Mouse (Mus musculus) limb, embryonic 14.5 days (tissue): Measurements from ENCODE around the gene Luzp1. TPM values are rescaled to one million over a fixed set of nuclear protein-coding genes. Genes with fewer than 3 reads are reported as not detected.

Experiments
- ATAC-seq: fragments of 200-750 bp; cut with Nextera tagmentation; 2 replicates; pipeline ENCODE4 v1.8.0; 2017; ENCODE audit warnings: low read depth, moderate number of reproducible peaks, moderate TSS enrichment; ENCODE audit not compliant: low FRiP score
- DNase-seq: peaks from one replicate; pipeline ENCODE4 v3.0.0-alpha.2; 2015; ENCODE audit warnings: low spot score
- H3K27ac ChIP-seq: fragments of 300-500 bp; sonication (generic); replicated peaks from 2 replicates; pipeline ENCODE4 v1.5.1; 2014; ENCODE audit warnings: low read depth, mild to moderate bottlenecking, low read length, moderate library complexity, mixed read lengths
- H3K27me3 ChIP-seq: fragments of 300-500 bp; sonication (generic); 2 replicates; pipeline ENCODE4 v1.6.1; 2014; ENCODE audit warnings: low read length, mixed read lengths; ENCODE audit not compliant: control insufficient read depth, insufficient read depth
- H3K36me3 ChIP-seq: fragments of 300-500 bp; sonication (generic); 2 replicates; pipeline ENCODE4 v1.6.1; 2014; ENCODE audit warnings: mild to moderate bottlenecking, low read length, moderate library complexity, mixed read lengths; ENCODE audit not compliant: control insufficient read depth, insufficient read depth
- H3K4me1 ChIP-seq: fragments of 300-500 bp; sonication (generic); 2 replicates; pipeline ENCODE4 v1.6.1; 2014; ENCODE audit warnings: antibody characterized with exemption, low read length, mixed read lengths; ENCODE audit not compliant: control insufficient read depth, insufficient read depth
- H3K4me2 ChIP-seq: fragments of 300-500 bp; sonication (generic); replicated peaks from 2 replicates; pipeline ENCODE4 v1.6.1; 2014; ENCODE audit warnings: low read depth, mild to moderate bottlenecking, low read length, moderate library complexity; ENCODE audit not compliant: severe bottlenecking
- H3K4me3 ChIP-seq: fragments of 300-500 bp; sonication (generic); replicated peaks from 2 replicates; pipeline ENCODE4 v1.5.1; 2014; ENCODE audit warnings: low read length
- H3K9ac ChIP-seq: fragments of 300-500 bp; sonication (generic); 2 replicates; pipeline ENCODE4 v1.6.1; 2014; ENCODE audit warnings: mild to moderate bottlenecking, low read depth, low read length, moderate library complexity; ENCODE audit not compliant: severe bottlenecking
- H3K9me3 ChIP-seq: fragments of 300-500 bp; sonication (generic); 2 replicates; pipeline ENCODE4 v1.6.1; 2016; ENCODE audit warnings: low read length; ENCODE audit not compliant: control insufficient read depth
- POLR2A ChIP-seq: fragments of 200-500 bp; IDR thresholded peaks from 2 replicates; pipeline ENCODE4 v1.8.0; 2012; ENCODE audit warnings: inconsistent platforms, mild to moderate bottlenecking, moderate library complexity, borderline replicate concordance; ENCODE audit not compliant: insufficient read depth, insufficient read length; ENCODE audit errors: extremely low read depth
- WGBS: fragments of 180-500 bp; shearing (Covaris S2); extraction: QIAGEN DNeasy Blood & Tissue Kit; methylation state at CpG from one replicate; pipeline ENCODE4 v1.1.7; 2014; 5-methylcytosine and 5-hydroxymethylcytosine counted together
- polyA plus RNA-seq, 2 experiments: library from polyadenylated mRNA; depleted of rRNA in 1 of 2; stranded (reverse) in 1 of 2; unstranded in 1 of 2; fragments of >200 nt; fragmentation: Nextera tagmentation in 1 of 2; extraction: Ambion mirVana in 1 of 2; gene quantifications; 2 replicates each; pipeline versions ENCODE4 v1.2.1 to v1.2.3; 2012 to 2014

The Luzp1 gene
- polyA plus RNA-seq, 2 experiments = 21.8 to 112 TPM

DNA sequence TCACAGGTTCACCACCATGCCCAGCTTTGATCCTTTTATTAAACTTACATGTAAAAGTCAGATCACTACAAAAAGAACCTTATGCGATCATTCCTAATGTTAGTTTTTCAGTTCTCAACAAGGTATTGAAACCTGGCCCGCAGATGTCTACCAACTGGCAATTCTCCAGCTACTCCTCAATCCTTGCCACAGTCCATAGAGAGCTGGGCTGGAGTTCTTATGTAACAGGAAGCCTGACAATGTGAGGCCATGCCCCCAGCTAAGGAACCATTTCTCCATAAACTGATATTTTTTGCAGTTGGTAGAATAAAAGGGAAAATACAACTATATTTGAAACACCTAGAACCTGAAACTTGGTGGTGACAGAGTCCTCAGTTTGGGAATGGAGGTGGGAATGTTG, 90.1 kb downstream of the Luzp1 start:
- ATAC-seq = no peak
- 85% methylated on average over 2 of the region's 2 CpGs for WGBS
- no peak overlapping the region for H3K9ac ChIP-seq

DNA sequence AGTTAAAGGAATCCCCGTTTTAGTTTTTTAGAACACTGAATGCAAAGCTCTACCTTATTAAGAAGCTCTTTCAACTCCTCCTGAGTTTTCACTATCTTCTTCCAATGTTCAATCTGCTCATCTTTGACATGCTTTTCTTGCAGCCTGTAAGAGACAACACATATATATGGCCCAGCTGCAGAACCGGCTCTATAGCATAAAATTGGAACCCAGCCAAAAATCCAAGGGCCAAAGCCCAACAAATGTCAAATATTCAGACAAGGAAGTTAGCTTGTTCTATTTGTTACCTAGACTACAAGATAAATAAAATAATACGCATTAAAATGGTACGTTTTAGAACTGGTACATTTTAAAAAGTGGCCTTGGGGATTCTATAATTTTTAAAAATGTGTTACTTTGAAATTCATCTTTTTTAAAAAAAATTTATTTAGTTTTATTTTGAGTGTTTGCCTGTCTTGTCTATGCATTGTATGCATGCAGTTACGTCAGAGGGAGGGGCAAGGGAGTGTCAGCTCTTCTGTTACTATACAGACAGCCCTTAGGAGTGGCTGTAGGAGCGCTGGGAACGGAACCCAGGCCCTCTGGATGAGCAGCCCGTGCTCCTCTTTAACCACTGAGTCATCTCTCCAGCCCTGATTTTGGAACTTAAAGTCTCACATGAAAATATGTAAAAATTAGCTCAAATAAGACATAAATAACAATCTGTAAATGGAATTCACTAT, 90.9 kb downstream of the Luzp1 start:
- Histone ChIP-seq H3K9ac (no peak overlapping the region), H3K4me1 (no peaks in the 10 kb centered on the region), H3K4me3 (no peak overlapping the region), H3K27me3 (no peaks in the 10 kb centered on the region), H3K36me3 (peaks cover 94% of the 10 kb centered on the region), H3K27ac (no peak overlapping the region), H3K9me3 (no peaks in the 10 kb centered on the region), H3K4me2 (no peak overlapping the region)
- 83% methylated on average over 8 of the region's 8 CpGs for WGBS
- DNase-seq (peak; percentile 16), ATAC-seq (no peak)
- TF ChIP-seq POLR2A = no peak

More for the DNA sequence above, 90.1 kb downstream of the Luzp1 start:
- Histone ChIP-seq H3K27ac (no peak overlapping the region), H3K27me3 (no peaks in the 10 kb centered on the region), H3K4me1 (no peaks in the 10 kb centered on the region), H3K4me3 (no peak overlapping the region), H3K36me3 (peaks cover 91% of the 10 kb centered on the region), H3K9me3 (no peaks in the 10 kb centered on the region), H3K4me2 (no peak overlapping the region)
- no peak for DNase-seq
- TF ChIP-seq POLR2A = no peak

DNA sequence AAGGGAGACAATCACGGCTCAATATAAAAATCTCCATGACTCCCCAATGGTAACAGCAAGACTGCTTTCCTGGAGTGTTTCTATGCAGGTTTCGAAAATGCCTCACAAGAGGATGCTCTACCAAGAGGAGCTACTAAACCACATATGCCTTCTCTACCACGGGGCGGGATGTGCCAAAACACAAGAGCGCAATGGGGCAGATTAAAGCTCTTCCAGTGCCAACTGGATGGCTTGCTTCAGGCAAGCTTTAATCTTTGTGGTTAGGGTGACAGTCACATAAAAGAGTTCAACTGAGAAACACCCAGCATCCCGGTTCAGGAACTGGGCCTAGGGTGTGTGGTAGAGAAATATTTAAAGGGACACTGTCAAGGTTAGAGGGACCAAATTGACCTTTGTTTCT, 93.2 kb downstream of the Luzp1 start:
- H3K4me1 ChIP-seq = no peaks in the 10 kb centered on the region
- no peak overlapping the region for H3K4me3 ChIP-seq
- no peaks in the 10 kb centered on the region for H3K27me3 ChIP-seq
- no peak overlapping the region for H3K4me2 ChIP-seq
- DNase-seq = no peak
- 85% methylated on average over 6 of the region's 6 CpGs for WGBS
- H3K9ac ChIP-seq = no peak overlapping the region
- no peaks in the 10 kb centered on the region for H3K9me3 ChIP-seq
- peaks cover 92% of the 10 kb centered on the region for H3K36me3 ChIP-seq
- ATAC-seq = no peak
- no peak for TF ChIP-seq POLR2A
- no peak overlapping the region for H3K27ac ChIP-seq

DNA sequence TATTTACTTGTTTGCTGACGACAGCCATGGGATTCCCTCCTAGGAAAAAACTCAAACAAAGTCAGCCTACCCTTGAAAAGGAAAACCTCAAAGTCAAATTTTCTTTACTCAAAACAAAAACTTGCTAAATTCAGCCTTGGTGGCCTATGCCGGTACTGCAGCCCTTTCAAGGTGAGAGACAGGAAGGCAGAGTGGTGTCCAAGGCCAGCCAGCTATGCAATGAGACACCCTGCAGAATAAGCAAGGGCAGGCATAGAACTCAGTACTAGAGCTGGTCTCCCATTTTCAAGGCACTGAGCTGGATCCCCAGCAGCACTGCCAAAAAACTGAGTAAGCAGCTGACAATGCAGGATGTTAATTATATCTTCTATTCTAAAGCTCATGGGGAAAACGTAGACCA, 99.1 kb downstream of the Luzp1 start:
- Histone ChIP-seq H3K27ac (no peak overlapping the region), H3K4me1 (no peaks in the 10 kb centered on the region), H3K9ac (no peak overlapping the region), H3K36me3 (peaks cover 83% of the 10 kb centered on the region), H3K4me2 (no peak overlapping the region), H3K9me3 (no peaks in the 10 kb centered on the region), H3K4me3 (no peak overlapping the region), H3K27me3 (no peaks in the 10 kb centered on the region)
- DNase-seq (no peak), ATAC-seq (no peak)
- WGBS = 88% methylated on average over 3 of the region's 3 CpGs
- no peak for TF ChIP-seq POLR2A

DNA sequence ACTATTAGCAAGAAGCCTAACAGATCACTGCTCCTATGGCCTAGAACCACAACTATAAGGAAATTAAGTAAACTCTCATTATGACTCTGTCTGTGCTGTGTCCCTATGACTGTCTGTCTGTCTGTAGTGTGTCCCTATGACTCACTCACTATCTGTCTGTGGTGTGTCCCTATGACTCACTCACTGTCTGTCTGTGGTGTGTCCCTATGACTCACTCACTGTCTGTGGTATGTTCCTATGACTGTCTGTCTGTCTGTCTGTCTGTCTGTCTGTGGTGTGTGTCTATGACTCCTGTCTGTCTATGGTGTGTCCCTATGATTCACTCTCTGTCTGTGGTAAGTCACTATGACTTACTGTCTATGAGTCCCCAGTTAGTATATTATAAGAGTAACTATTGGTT, 100.4 kb downstream of the Luzp1 start:
- ATAC-seq = no peak
- no peak overlapping the region for H3K4me3 ChIP-seq
- H3K27me3 ChIP-seq = no peaks in the 10 kb centered on the region
- no peak for TF ChIP-seq POLR2A
- H3K27ac ChIP-seq = no peak overlapping the region
- H3K4me1 ChIP-seq = no peaks in the 10 kb centered on the region
- no peak overlapping the region for H3K4me2 ChIP-seq
- no peak for DNase-seq
- no peak overlapping the region for H3K9ac ChIP-seq
- H3K9me3 ChIP-seq = no peaks in the 10 kb centered on the region
- peaks cover 72% of the 10 kb centered on the region for H3K36me3 ChIP-seq

DNA sequence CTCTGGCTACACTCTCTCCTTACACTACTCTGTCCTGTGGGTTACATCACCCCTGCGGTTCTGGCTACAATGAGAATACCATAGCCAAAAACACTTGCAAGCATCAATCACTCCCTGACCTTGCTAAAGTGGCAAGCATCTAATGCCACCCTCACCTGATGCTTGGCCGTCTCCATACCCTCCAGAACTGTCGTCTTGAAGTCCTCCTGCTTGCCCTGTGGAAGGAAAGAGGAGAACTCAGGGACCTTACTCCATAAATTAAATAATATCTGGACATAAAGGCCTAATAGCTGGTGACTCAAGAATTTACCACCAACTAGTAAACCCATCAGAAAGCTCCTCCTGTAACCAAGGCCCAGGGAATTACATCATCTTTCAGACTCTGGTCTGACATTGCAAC, 112.3 kb downstream of the Luzp1 start:
- Histone ChIP-seq H3K4me1 (peaks cover 6% of the 10 kb centered on the region), H3K27me3 (no peaks in the 10 kb centered on the region), H3K36me3 (peaks cover 6% of the 10 kb centered on the region), H3K9me3 (no peaks in the 10 kb centered on the region), H3K4me2 (no peak overlapping the region), H3K27ac (no peak overlapping the region), H3K9ac (no peak overlapping the region), H3K4me3 (no peak overlapping the region)
- 90% methylated on average over 3 of the region's 3 CpGs for WGBS
- no peak for ATAC-seq
- TF ChIP-seq POLR2A = no peak
- no peak for DNase-seq
